Mouse (Mus musculus) hindbrain, embryonic 10.5 days (tissue): ENCODE data around the gene Ctsw. TPM values are rescaled to one million over a fixed set of nuclear protein-coding genes. Genes with fewer than 3 reads are reported as not detected.

Experiments
- DNase-seq: peaks from one replicate; pipeline ENCODE4 v3.0.0-alpha.2; 2017; ENCODE audit warnings: low spot score
- H3K27ac ChIP-seq: fragments of 300-500 bp; sonication (generic); 2 replicates; pipeline ENCODE4 v1.5.1; 2016; ENCODE audit warnings: mild to moderate bottlenecking, moderate library complexity
- H3K27me3 ChIP-seq: fragments of 300-500 bp; sonication (generic); 2 replicates; pipeline ENCODE4 v1.6.1; 2016; ENCODE audit warnings: mild to moderate bottlenecking; ENCODE audit not compliant: poor library complexity, insufficient read depth, severe bottlenecking
- H3K36me3 ChIP-seq: fragments of 300-500 bp; sonication (generic); 2 replicates; pipeline ENCODE4 v1.6.1; 2016; ENCODE audit warnings: mild to moderate bottlenecking, moderate library complexity
- H3K4me1 ChIP-seq: fragments of 300-500 bp; sonication (generic); replicated peaks from 2 replicates; pipeline ENCODE4 v1.6.1; 2016; ENCODE audit warnings: mild to moderate bottlenecking
- H3K4me3 ChIP-seq: fragments of 300-500 bp; sonication (generic); 2 replicates; pipeline ENCODE4 v1.5.1; 2016; ENCODE audit warnings: mild to moderate bottlenecking, moderate library complexity
- H3K9me3 ChIP-seq: fragments of 300-500 bp; sonication (generic); 2 replicates; pipeline ENCODE4 v1.6.1; 2016; ENCODE audit warnings: mild to moderate bottlenecking, moderate library complexity
- WGBS: fragments of 180-500 bp; shearing (Covaris S2); methylation state at CpG from one replicate; pipeline ENCODE4 v1.1.7; 2016; 5-methylcytosine and 5-hydroxymethylcytosine counted together
- polyA plus RNA-seq: library from polyadenylated mRNA; unstranded; fragments of >200 nt; fragmentation: Nextera tagmentation; extraction: Ambion mirVana; gene quantifications from 2 replicates; pipeline ENCODE4 v1.2.1, GENCODE M21; 2016

Ctsw gene
- 2.0 and 3.0 TPM in 2 replicates for polyA plus RNA-seq

DNA sequence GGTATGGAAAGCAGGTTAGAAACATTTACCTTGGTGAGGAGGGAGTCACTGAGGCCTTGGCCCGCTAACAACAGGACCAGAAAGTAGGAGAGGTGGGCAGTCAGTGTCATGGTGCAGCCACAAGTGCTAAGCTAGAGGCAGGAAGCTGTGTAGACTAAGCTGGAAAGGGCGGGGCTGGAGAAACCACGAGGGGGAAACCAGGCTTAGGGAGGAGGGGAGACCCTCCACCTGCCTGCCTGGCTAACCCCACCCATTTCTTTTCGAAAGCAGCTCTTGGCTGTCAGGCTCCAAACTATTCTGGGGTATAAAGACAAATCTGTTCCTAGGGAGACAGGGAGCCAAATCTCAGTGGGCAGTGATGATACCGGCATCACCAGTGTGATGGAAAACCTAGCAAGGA lies at the start of gene Ctsw:
Gene Ctsw, minus strand, starts transcription at position 134 of the 400 bp plus-strand sequence.
- no peak within 1 kb of the TSS for H3K4me3 ChIP-seq
- H3K27me3 ChIP-seq, result peaks cover 4% of the 10 kb centered on the region
- peaks cover 51% of the 10 kb centered on the region for H3K36me3 ChIP-seq
- H3K4me1 ChIP-seq, result peaks cover 14% of the 10 kb centered on the region
- WGBS, result 67% methylated on average over 5 of the region's 5 CpGs
- no peak for DNase-seq
- no peak within 1 kb of the TSS for H3K27ac ChIP-seq
- no peaks in the 10 kb centered on the region for H3K9me3 ChIP-seq

DNA sequence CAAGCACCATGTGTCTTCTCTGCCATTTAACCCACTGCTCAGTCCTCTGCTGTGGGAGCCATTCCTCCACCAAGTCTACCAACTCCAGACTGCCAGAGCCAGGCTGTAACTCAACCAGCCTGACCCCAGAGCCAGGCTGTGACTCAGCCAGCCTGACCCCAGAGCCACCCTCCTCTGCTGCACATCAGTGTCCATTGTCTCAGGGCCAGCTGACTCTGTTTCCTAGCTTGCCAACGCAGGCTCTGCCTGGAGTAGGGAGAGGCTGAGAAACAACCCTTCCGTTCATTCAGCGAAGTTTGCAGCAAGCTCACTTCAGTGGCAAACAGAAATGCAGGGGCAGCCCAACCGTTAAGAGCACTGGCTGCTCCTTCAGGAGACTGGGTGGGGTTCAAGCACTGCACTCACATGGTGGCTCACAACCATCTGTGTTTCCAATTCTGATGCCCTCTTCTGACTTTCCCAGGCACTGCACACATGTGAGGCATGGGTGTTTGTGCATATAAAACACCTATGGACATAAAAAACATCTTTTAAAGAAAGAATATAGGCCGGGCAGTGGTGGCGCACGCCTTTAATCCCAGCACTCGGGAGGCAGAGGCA lies 48.7 kb upstream of the Ctsw start:
- Histone ChIP-seq H3K9me3 (no peaks in the 10 kb centered on the region), H3K36me3 (no peaks in the 10 kb centered on the region), H3K4me1 (peaks cover 12% of the 10 kb centered on the region), H3K27ac (no peak overlapping the region), H3K27me3 (no peaks in the 10 kb centered on the region), H3K4me3 (no peak overlapping the region)
- WGBS, result 77% methylated on average over 8 of the region's 8 CpGs
- no peak for DNase-seq

DNA sequence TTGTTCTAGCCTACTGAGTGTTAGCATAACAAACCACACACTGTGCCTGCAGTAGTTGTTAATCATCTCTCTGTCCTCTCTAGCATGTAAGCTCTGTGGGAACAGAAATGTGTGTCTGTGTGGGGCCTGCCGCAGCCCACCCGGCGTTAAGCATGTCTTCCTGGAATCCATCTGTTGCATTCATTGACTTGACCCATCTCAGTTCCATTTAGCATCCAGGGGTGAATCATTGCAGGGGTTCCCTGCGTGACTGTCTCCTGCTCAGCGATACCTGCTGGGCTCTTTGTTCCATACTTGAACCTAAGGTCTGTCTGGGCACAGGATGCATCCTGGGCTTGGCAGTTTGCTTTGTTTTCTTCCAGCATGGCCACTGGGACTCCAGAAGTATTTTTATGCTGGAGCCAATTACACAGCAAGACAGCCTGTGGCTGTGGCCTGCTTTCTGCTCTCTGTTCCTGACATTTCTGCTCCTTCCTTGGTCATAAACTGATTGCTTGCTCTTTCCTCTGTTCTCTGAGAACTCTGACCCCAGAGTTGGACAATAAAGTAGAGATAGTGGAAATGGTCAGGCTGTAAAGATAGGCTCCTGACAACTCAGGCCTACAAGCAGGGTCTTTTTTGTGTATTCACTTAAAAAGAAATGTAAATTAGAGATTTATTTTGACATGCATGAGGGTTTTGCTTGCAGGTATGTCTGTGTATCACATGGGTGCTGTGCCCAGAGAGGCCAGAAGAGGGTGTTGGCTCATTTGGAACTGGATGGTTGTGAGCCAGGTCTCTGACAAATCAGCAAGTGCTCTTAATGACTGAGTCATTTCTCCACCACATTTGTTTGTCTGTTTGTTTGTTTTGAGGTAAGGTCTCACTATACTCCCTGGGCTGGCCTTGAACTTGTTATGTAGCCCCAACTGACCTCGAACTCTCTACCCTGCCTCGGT lies 47.8 kb upstream of the Ctsw start:
- 77% methylated on average over 7 of the region's 7 CpGs for WGBS
- H3K4me3 ChIP-seq, result no peak overlapping the region

DNA sequence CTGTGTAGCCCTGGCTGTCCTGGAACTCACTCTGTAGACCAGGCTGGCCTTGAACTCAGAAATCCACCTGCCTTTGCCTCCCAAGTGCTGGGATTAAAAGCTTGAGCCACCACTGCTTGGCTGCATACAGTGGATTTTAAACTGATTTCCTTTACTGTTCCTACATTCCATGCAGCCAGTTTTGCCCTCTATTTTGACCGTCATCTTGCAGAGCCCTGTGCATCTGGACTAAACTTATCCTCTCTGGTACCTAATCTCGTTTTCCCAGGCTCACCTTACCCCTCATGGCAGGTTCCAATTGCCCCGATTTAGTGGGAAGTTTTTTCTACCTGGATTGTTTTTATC lies 44.7 kb upstream of the Ctsw start:
- H3K27ac ChIP-seq, result no peak overlapping the region
- WGBS, result 87% methylated on average over 3 of the region's 3 CpGs
- H3K36me3 ChIP-seq, result no peaks in the 10 kb centered on the region
- H3K4me3 ChIP-seq, result no peak overlapping the region
- no peaks in the 10 kb centered on the region for H3K27me3 ChIP-seq
- H3K4me1 ChIP-seq, result peaks cover 34% of the 10 kb centered on the region
- peaks cover 3% of the 10 kb centered on the region; the same call in 1 of the 2 replicates for H3K9me3 ChIP-seq
- DNase-seq, result no peak

More for the DNA sequence above, 47.8 kb upstream of the Ctsw start:
- Histone ChIP-seq H3K27ac (no peak overlapping the region; the same call in 1 of the 2 replicates), H3K36me3 (no peaks in the 10 kb centered on the region), H3K4me1 (peaks cover 15% of the 10 kb centered on the region), H3K9me3 (no peaks in the 10 kb centered on the region), H3K27me3 (no peaks in the 10 kb centered on the region)
- no peak for DNase-seq

DNA sequence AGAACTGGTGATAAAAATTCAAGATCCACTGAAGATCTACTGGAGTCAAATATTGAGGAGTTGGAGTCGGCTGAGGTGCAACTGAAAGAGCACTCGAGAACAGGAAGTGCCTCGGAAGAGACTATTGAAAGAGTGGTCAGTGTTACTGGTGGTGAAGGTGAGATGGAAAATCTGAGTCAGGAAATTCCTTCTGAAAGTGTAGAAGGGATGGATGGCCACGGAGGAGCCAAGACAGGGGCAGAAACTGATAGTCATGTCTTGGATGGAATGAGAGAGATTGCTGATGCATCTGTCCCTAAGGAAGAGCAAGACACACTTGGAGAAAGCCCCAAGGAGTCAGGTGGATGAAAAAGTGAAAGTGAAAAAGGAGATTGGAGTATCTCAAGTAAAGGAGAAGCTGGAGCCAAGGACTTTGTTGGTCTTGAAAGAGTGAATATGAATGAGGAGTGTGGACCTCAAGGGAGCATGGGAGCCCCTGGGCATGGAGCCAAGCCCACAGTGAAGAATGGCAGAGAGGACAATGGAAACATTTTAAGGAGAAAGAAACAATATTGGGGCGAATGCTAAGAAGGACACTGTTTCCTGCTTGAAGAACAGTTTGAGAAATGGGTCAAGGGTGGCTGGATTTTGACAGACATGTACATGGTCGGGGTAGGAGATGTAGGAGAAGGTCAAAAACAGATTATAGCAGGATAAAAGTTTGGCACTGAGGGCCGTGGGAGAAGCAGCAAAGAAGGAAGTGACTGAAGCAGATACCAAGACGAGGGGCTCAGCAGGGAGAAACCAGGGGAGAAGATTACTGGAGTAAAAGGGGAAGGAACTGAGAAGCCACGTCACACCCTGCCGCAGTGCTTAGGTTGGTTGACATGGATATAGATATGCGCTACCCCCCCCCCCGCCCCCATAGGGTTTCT lies 44.0 kb upstream of the Ctsw start:
- Histone ChIP-seq H3K9me3 (peaks cover 3% of the 10 kb centered on the region; the same call in 1 of the 2 replicates), H3K4me1 (peaks cover 34% of the 10 kb centered on the region), H3K4me3 (no peak overlapping the region), H3K36me3 (no peaks in the 10 kb centered on the region), H3K27ac (no peak overlapping the region), H3K27me3 (no peaks in the 10 kb centered on the region)
- DNase-seq, result no peak
- WGBS, result 86% methylated on average over 12 of the region's 12 CpGs

DNA sequence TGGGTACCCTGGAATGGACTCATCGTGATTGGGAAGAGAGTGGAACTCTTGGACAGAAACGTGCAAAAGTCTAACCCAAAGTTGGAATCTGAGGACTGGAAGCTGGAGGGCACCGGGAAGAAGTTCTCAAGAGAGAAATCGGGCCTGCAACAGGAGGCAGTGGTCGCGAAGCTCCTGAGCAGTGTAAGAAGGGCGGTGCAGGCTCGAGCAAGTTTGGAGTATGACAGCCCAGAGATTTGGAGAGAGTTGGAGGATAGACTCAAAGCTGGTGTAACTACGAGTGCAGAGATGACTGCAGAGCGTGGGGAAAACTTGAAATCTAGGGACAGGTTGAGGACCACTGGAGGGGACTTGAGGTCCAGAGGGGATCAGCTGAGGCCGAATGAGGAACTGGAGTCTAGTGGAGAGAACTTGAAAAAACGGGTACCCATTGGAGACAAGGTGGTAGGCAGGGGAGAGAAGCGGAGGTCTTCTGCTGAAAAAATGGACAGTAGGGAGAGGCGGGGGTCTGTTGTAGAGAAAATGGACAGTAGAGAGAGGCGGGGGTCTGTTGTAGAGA lies 42.8 kb upstream of the Ctsw start:
- Histone ChIP-seq H3K27ac (peak overlapping the region; percentile 88), H3K36me3 (no peaks in the 10 kb centered on the region), H3K4me1 (peaks cover 26% of the 10 kb centered on the region), H3K4me3 (peak overlapping the region; percentile 62), H3K9me3 (peaks cover 3% of the 10 kb centered on the region; the same call in 1 of the 2 replicates), H3K27me3 (no peaks in the 10 kb centered on the region)
- no peak for DNase-seq
- 55% methylated on average over 15 of the region's 15 CpGs for WGBS

DNA sequence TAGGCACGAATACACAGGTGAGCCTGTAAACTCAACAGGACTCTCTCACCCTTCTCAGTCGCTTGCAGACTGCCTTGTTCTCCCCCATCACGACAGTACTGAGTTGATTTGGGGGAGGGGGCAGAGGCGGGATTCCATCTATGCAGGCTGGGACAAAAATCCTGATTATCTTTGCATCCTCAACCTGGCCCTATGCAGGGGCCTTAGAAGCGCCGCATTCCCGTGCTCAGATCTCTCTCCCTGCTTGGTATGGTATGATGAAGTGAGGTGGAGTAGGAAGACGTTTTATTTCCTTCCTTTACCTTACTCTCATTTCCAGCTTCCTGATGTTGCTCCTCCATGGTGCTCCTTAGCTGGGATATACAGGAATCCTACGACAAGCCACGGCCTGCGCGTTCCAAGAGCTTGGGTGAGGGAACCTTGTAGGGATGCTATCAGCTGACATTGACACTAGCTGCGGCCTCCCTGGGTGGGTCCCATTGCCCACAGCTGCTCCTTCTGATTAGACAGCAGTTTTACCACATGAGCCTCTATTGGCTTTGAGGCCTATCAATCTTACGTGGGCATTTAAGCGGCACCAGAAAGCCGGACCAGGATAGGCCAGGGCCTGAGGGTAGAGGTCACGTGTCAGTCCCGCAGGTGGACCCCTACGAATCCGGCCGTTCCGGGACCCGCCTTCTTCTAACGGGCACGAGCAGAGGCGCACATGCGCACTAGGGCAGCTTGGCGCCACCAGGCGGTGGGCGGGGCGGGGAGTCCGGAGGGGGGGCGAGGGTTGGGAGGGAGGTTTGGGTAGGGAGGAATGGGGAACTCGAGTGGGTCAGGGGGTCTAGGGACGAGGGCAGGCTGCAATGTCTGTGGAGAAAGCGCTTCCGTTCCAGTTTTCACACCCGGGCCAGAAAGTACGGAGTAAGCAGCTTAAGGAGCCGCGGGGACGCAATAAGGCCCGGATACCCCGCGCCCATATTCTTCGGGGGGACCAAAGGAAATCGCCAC lies 42.0 kb upstream of the Ctsw start, which contains the start of gene Snx32:
Gene Snx32, minus strand, starts transcription at position 508 of the 996 bp plus-strand sequence.
- Histone ChIP-seq H3K4me3 (peak within 1 kb of the TSS; percentile 62), H3K4me1 (peaks cover 22% of the 10 kb centered on the region), H3K27ac (peak within 1 kb of the TSS; percentile 88), H3K9me3 (peaks cover 3% of the 10 kb centered on the region; the same call in 1 of the 2 replicates), H3K27me3 (no peaks in the 10 kb centered on the region), H3K36me3 (no peaks in the 10 kb centered on the region)
- DNase-seq, result peak; percentile 93
- 4% methylated on average over 47 of the region's 47 CpGs for WGBS

DNA sequence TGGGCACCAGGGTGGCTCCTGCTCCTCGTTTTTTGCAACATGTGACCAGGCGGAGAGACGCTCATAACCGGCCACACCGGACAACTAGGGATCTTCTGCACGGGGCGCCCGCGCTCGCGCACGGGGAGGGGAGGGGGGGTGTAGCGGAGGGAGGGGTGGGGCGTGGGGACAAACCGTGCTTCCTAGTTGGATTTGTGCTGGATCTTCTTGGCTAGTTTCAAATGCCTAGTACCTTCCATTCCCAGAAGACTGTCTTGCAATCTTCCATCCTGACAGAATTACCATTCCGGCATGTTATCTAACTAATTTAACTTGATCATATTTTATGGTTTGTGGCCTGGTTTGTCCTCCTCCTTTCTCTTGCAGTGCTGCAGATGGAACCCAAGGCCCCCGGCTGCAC lies 35.4 kb upstream of the Ctsw start, which contains the start of gene 1700020D05Rik:
Gene 1700020D05Rik, minus strand, starts transcription at position 101 of the 400 bp plus-strand sequence.
- Histone ChIP-seq H3K4me3 (no peak within 1 kb of the TSS), H3K9me3 (peaks cover 3% of the 10 kb centered on the region; the same call in 1 of the 2 replicates), H3K4me1 (no peaks in the 10 kb centered on the region), H3K27me3 (peaks cover 8% of the 10 kb centered on the region; the same call in 1 of the 2 replicates), H3K27ac (no peak within 1 kb of the TSS), H3K36me3 (peaks cover 2% of the 10 kb centered on the region; the same call in 1 of the 2 replicates)
- DNase-seq, result no peak
- 54% methylated on average over 17 of the region's 17 CpGs for WGBS

DNA sequence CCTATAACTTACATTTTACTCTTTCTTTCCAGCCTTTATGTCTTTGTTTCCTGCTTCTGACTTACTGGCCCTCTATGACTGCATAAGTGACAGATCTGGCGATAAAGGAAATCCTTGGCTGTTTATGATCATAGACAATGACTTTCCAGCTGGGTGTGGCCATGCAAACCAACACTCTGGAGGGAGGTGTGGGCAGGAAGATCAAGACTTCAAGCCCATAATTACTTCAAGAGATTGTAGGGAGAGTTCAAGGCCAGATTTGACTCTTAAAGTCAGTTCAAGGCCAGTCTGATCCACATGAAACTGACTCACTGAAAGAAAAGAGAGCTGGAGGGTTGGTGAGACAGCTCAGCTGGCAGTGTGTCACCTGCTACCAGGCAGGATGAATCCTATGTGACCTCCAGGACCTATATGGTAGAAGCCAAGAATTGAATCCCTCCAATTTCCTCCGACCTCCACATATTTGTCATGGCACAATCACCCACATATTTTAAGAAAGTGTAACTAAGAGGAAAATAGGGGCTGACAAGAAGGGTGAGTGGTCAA lies 32.1 kb upstream of the Ctsw start:
- Histone ChIP-seq H3K36me3 (peaks cover 34% of the 10 kb centered on the region), H3K4me3 (no peak overlapping the region)
- 91% methylated on average over 2 of the region's 2 CpGs for WGBS

DNA sequence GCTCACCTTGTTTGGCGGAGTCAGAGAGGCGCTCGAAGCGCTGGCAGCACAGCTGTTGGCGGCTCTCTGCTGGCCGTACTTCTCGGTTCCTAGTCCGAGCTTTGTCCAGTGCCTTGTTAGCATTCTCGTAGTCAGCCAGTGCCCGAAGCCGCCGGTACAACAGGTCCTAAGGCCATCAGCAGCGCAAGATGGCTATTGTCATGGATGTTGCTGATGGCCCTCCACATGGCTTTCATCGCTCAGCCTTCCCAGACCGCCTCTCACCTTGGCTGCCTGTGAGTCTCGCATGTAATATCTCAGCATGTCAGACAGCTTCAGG lies 27.7 kb upstream of the Ctsw start:
- no peak overlapping the region for H3K27ac ChIP-seq
- DNase-seq, result no peak
- WGBS, result 91% methylated on average over 16 of the region's 16 CpGs
- H3K4me1 ChIP-seq, result peaks cover 21% of the 10 kb centered on the region
- H3K9me3 ChIP-seq, result no peaks in the 10 kb centered on the region
- peaks cover 69% of the 10 kb centered on the region for H3K36me3 ChIP-seq
- H3K4me3 ChIP-seq, result peak overlapping the region; percentile 20
- no peaks in the 10 kb centered on the region for H3K27me3 ChIP-seq

More for the DNA sequence above, 32.1 kb upstream of the Ctsw start:
- Histone ChIP-seq H3K27ac (no peak overlapping the region), H3K4me1 (0 out of 2 replicates have a peak, but pooled peaks cover 3% of the 10 kb centered on the region), H3K27me3 (peaks cover 8% of the 10 kb centered on the region; the same call in 1 of the 2 replicates), H3K9me3 (no peaks in the 10 kb centered on the region)
- no peak for DNase-seq
